Mouse (Mus musculus): ENCODE measurements at regions not wholly inside any gene's neighbourhood (a gene's known extent, or its start where the extent isn't known, plus 50 kb on each side); places are given as distances from the start of the nearest gene placed in this dataset.

- H3K4me1 ChIP-seq: no peaks in the 10 kb centered on the region
Observed at GRCm38 (mm10) chr1:78876156-78876555, 59.6 kb downstream of the Kcne4 start.

GRCm38 (mm10) chr1:78879246-78879645, 62.7 kb downstream of the Kcne4 start:
- Histone ChIP-seq H3K36me3 (replicated peaks; ENCODE audit: low read length) (no peaks in the 10 kb centered on the region), H3K9me3 (peaks cover 4% of the 10 kb centered on the region; the same call in 1 of the 2 replicates), H3K4me1 (no peaks in the 10 kb centered on the region), H3K4me3 (replicated peaks) (no peak overlapping the region), H3K27me3 (replicated peaks) (no peaks in the 10 kb centered on the region)
- no peak for TF ChIP-seq FLI1 (IDR thresholded peaks at IDR 0.05; ENCODE audit: low read length)
- TF ChIP-seq GATA1 (IDR thresholded peaks at IDR 0.05; ENCODE audit: borderline replicate concordance, low read length): no peak

More at GRCm38 (mm10) chr1:78876156-78876555, 59.6 kb downstream of the Kcne4 start:
- H3K36me3 ChIP-seq (replicated peaks; ENCODE audit: low read length): no peaks in the 10 kb centered on the region
- H3K27me3 ChIP-seq (replicated peaks): no peaks in the 10 kb centered on the region
- TF ChIP-seq GATA1 (IDR thresholded peaks at IDR 0.05; ENCODE audit: borderline replicate concordance, low read length) (no peak), FLI1 (IDR thresholded peaks at IDR 0.05; ENCODE audit: low read length) (no peak)
- H3K9me3 ChIP-seq: peaks cover 4% of the 10 kb centered on the region; the same call in 1 of the 2 replicates
- no peak overlapping the region for H3K4me3 ChIP-seq (replicated peaks)

- no peak overlapping the region for H3K4me3 ChIP-seq (replicated peaks)
- H3K9me3 ChIP-seq: no peaks in the 10 kb centered on the region
- H3K36me3 ChIP-seq (replicated peaks; ENCODE audit: low read length): no peaks in the 10 kb centered on the region
- no peak for TF ChIP-seq GATA1 (IDR thresholded peaks at IDR 0.05; ENCODE audit: borderline replicate concordance, low read length)
- no peak for TF ChIP-seq FLI1 (IDR thresholded peaks at IDR 0.05; ENCODE audit: low read length)
- no peaks in the 10 kb centered on the region for H3K27me3 ChIP-seq (replicated peaks)
- no peaks in the 10 kb centered on the region for H3K4me1 ChIP-seq
Observed at GRCm38 (mm10) chr1:78882455-78882854, 65.9 kb downstream of the Kcne4 start.

- no peak overlapping the region for H3K4me3 ChIP-seq (replicated peaks)
- TF ChIP-seq GATA1 (IDR thresholded peaks at IDR 0.05; ENCODE audit: borderline replicate concordance, low read length): no peak
- no peak for TF ChIP-seq FLI1 (IDR thresholded peaks at IDR 0.05; ENCODE audit: low read length)
- H3K9me3 ChIP-seq: peaks cover 4% of the 10 kb centered on the region
- H3K36me3 ChIP-seq (replicated peaks; ENCODE audit: low read length): no peaks in the 10 kb centered on the region
- H3K4me1 ChIP-seq: no peaks in the 10 kb centered on the region
- H3K27me3 ChIP-seq (replicated peaks): no peaks in the 10 kb centered on the region
Observed at GRCm38 (mm10) chr1:78889241-78889640, 72.7 kb downstream of the Kcne4 start.

GRCm38 (mm10) chr1:78891344-78891743, 74.8 kb downstream of the Kcne4 start:
- H3K9me3 ChIP-seq: peaks cover 4% of the 10 kb centered on the region
- H3K4me1 ChIP-seq: no peaks in the 10 kb centered on the region
- H3K36me3 ChIP-seq (replicated peaks; ENCODE audit: low read length): no peaks in the 10 kb centered on the region
- TF ChIP-seq FLI1 (IDR thresholded peaks at IDR 0.05; ENCODE audit: low read length) (no peak), GATA1 (IDR thresholded peaks at IDR 0.05; ENCODE audit: borderline replicate concordance, low read length) (no peak)
- no peaks in the 10 kb centered on the region for H3K27me3 ChIP-seq (replicated peaks)
- H3K4me3 ChIP-seq (replicated peaks): no peak overlapping the region

- Histone ChIP-seq H3K4me3 (replicated peaks) (no peak overlapping the region), H3K9me3 (peaks cover 4% of the 10 kb centered on the region), H3K27me3 (replicated peaks) (no peaks in the 10 kb centered on the region), H3K36me3 (replicated peaks; ENCODE audit: low read length) (no peaks in the 10 kb centered on the region), H3K4me1 (no peaks in the 10 kb centered on the region)
- TF ChIP-seq FLI1 (IDR thresholded peaks at IDR 0.05; ENCODE audit: low read length) (no peak), GATA1 (IDR thresholded peaks at IDR 0.05; ENCODE audit: borderline replicate concordance, low read length) (no peak)
Observed at GRCm38 (mm10) chr1:78894301-78894700, 77.7 kb downstream of the Kcne4 start.

GRCm38 (mm10) chr1:78895112-78895511, 78.6 kb downstream of the Kcne4 start:
- TF ChIP-seq GATA1 (IDR thresholded peaks at IDR 0.05; ENCODE audit: borderline replicate concordance, low read length): no peak
- no peak for TF ChIP-seq FLI1 (IDR thresholded peaks at IDR 0.05; ENCODE audit: low read length)
- H3K4me1 ChIP-seq: no peaks in the 10 kb centered on the region
- no peaks in the 10 kb centered on the region for H3K27me3 ChIP-seq (replicated peaks)
- H3K9me3 ChIP-seq: no peaks in the 10 kb centered on the region; the same call in 1 of the 2 replicates
- no peaks in the 10 kb centered on the region for H3K36me3 ChIP-seq (replicated peaks; ENCODE audit: low read length)
- no peak overlapping the region for H3K4me3 ChIP-seq (replicated peaks)

- no peak for TF ChIP-seq GATA1 (IDR thresholded peaks at IDR 0.05; ENCODE audit: borderline replicate concordance, low read length)
- no peak for TF ChIP-seq FLI1 (IDR thresholded peaks at IDR 0.05; ENCODE audit: low read length)
- no peaks in the 10 kb centered on the region for H3K27me3 ChIP-seq (replicated peaks)
- no peaks in the 10 kb centered on the region for H3K36me3 ChIP-seq (replicated peaks; ENCODE audit: low read length)
- no peaks in the 10 kb centered on the region for H3K4me1 ChIP-seq
- H3K9me3 ChIP-seq: peaks cover 5% of the 10 kb centered on the region; the same call in 1 of the 2 replicates
- H3K4me3 ChIP-seq (replicated peaks): no peak overlapping the region
Observed at GRCm38 (mm10) chr1:78907591-78907990, 91.0 kb downstream of the Kcne4 start.

GRCm38 (mm10) chr1:78907991-78908390, 91.4 kb downstream of the Kcne4 start:
- Histone ChIP-seq H3K4me1 (no peaks in the 10 kb centered on the region), H3K36me3 (replicated peaks; ENCODE audit: low read length) (no peaks in the 10 kb centered on the region), H3K9me3 (peaks cover 5% of the 10 kb centered on the region; the same call in 1 of the 2 replicates), H3K4me3 (replicated peaks) (no peak overlapping the region), H3K27me3 (replicated peaks) (no peaks in the 10 kb centered on the region)
- TF ChIP-seq GATA1 (IDR thresholded peaks at IDR 0.05; ENCODE audit: borderline replicate concordance, low read length) (no peak), FLI1 (IDR thresholded peaks at IDR 0.05; ENCODE audit: low read length) (no peak)

GRCm38 (mm10) chr1:78913791-78914190, 97.2 kb downstream of the Kcne4 start:
- TF ChIP-seq FLI1 (IDR thresholded peaks at IDR 0.05; ENCODE audit: low read length): no peak
- TF ChIP-seq GATA1 (IDR thresholded peaks at IDR 0.05; ENCODE audit: borderline replicate concordance, low read length): no peak
- H3K27me3 ChIP-seq (replicated peaks): no peaks in the 10 kb centered on the region
- H3K4me1 ChIP-seq: 0 out of 2 replicates have a peak, but pooled peaks cover 3% of the 10 kb centered on the region
- peak overlapping the region; percentile 84 for H3K4me3 ChIP-seq (replicated peaks)
- H3K9me3 ChIP-seq: peaks cover 5% of the 10 kb centered on the region; the same call in 1 of the 2 replicates
- no peaks in the 10 kb centered on the region for H3K36me3 ChIP-seq (replicated peaks; ENCODE audit: low read length)

- Histone ChIP-seq H3K27me3 (replicated peaks) (no peaks in the 10 kb centered on the region), H3K4me1 (no peaks in the 10 kb centered on the region), H3K9me3 (peaks cover 2% of the 10 kb centered on the region; the same call in 1 of the 2 replicates), H3K36me3 (replicated peaks; ENCODE audit: low read length) (no peaks in the 10 kb centered on the region), H3K4me3 (replicated peaks) (no peak overlapping the region)
- TF ChIP-seq FLI1 (IDR thresholded peaks at IDR 0.05; ENCODE audit: low read length) (no peak), GATA1 (IDR thresholded peaks at IDR 0.05; ENCODE audit: borderline replicate concordance, low read length) (no peak)
Observed at GRCm38 (mm10) chr1:78919863-78920262, 103.3 kb downstream of the Kcne4 start.

Data from megakaryocyte, embryonic 14.5 days (primary cell).